In the genomic region with DNA sequence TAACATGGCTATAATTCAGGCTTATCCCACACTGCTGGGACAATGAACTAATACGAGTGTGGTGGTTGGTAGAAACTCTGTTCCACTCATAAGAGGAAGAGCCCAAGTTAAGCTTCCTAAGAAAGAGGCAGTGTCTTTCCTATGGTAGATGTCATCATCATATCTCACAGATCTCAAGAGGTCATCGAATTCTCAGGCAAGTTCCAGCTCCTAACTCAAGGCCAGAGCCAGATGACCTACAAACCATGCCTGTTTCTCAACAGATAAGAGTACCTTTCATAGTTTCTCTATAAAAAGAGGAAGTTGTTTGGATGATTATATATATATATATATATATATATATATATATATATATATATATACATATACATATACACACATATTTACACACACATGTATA, we compare ENCODE assay signal across 14 mouse cellular contexts.
"Had no signal": no experiment of that assay in that cellular context is flagged by ENCODE, and none has a peak within 500 bp of the region (broad histone marks: within the 10 kb centered on the region; RNA-seq: fewer than 3 reads in every experiment).

No protein-coding gene starts in this region.

- ATAC-seq: liver, postnatal 0 days; midbrain, embryonic 15.5 days had no signal

- DNase-seq: kidney, adult 9 months; kidney, postnatal 14 days; kidney, postnatal 4 days; left cerebral cortex, postnatal 4 days; liver, postnatal 0 days; lung, embryonic 14.5 days; lung, postnatal 10 days; lung, postnatal 36 days; retina, postnatal 1 day; right cerebral cortex, postnatal 25 days; spleen, adult 18-20 months; thymus, adult 18-20 months; thymus, postnatal 36 days had no signal
